Mouse (Mus musculus) myocyte (in vitro differentiated cells): ENCODE data around the gene Cpvl.

Source experiments
- POLR2A ChIP-seq: IDR thresholded peaks from one replicate; pipeline ENCODE4 v1.6.1; 2011; ENCODE audit warnings: low read depth, mild to moderate bottlenecking, control low read depth, moderate library complexity; ENCODE audit not compliant: insufficient read length
- POLR2AphosphoS2 ChIP-seq: IDR thresholded peaks from one replicate; pipeline ENCODE4 v1.6.1; 2011; ENCODE audit warnings: low read depth, control low read depth; ENCODE audit not compliant: insufficient read length
- SRF ChIP-seq: IDR thresholded peaks from one replicate; pipeline ENCODE4 v1.6.1; 2011; ENCODE audit warnings: low read depth; ENCODE audit not compliant: control insufficient read depth, insufficient read length
- TCF12 ChIP-seq: IDR thresholded peaks from one replicate; pipeline ENCODE4 v1.6.1; 2011; ENCODE audit warnings: mild to moderate bottlenecking, control low read depth; ENCODE audit not compliant: poor library complexity, insufficient read depth, severe bottlenecking
- TCF3 ChIP-seq: IDR thresholded peaks from one replicate; pipeline ENCODE4 v1.6.1; 2011; ENCODE audit warnings: low read depth, control low read depth; ENCODE audit not compliant: insufficient read length

DNA sequence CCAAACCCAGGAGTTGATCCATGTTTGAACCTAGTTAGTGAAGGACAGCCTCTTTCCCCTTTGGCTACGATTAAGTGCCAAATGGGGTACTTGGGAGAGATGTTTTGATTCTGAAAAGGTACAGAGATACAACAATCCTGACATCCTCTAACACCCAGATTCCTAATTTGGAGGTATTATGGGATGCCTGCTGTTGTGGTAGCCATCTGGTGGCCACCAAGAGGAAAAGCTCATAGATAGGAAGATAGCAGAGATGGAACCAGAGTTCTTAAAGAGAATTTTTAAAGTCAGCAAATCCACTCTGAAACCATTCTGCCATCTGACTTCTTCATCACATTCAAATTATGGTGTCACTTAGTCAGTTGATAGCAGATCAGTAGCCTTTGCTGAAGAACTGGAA, 33.7 kb upstream of the Cpvl start:
- no peak for TF ChIP-seq TCF12
- no peak for TF ChIP-seq POLR2AphosphoS2
- no peak for TF ChIP-seq POLR2A
- TF ChIP-seq SRF, result no peak
- TF ChIP-seq TCF3, result no peak
